Mouse (Mus musculus) layer of hippocampus, postnatal 14 days (tissue): ENCODE data around the gene Abcc3. TPM values are rescaled to one million over a fixed set of nuclear protein-coding genes. Genes with fewer than 3 reads are reported as not detected.

ENCODE experiments used
- total RNA-seq, 2 experiments: library from RNA; stranded (reverse); gene quantifications; 2 replicates each; pipeline ENCODE4 v1.2.3; 2021

Abcc3 gene
- total RNA-seq, 2 experiments from 2014 or later, result 1.8 to 3.8 TPM

Other genes with a start within 250 kb of the Abcc3 start
- 10 to 100 TPM; 32.3 to 32.4 TPM for gene Tob1, start 181.5 kb downstream of the Abcc3 start, total RNA-seq
- 1 to 10 TPM; 1.4 to 5.1 TPM for gene Wfikkn2, start 147.0 kb downstream of the Abcc3 start, total RNA-seq
- gene Gm21885, start 111.1 kb downstream of the Abcc3 start, total RNA-seq, result not detected
- gene Luc7l3, start 71.0 kb downstream of the Abcc3 start, total RNA-seq, result 100 to 1,000 TPM; 119 to 127 TPM
- gene Ankrd40, start 65.0 kb downstream of the Abcc3 start, total RNA-seq, result 100 to 1,000 TPM in 1 of 2 experiments, 10 to 100 TPM in 1; 99.2 to 104 TPM
- 10 to 100 TPM; 74.7 to 92.9 TPM for gene Cacna1g, start 81.2 kb upstream of the Abcc3 start, total RNA-seq
- under 1 TPM; 0.35 to 0.43 TPM for gene Spata20, start 93.2 kb upstream of the Abcc3 start, total RNA-seq
- 1 to 10 TPM; 3.9 to 5.7 TPM for gene Epn3, start 107.0 kb upstream of the Abcc3 start, total RNA-seq
- gene Mycbpap, start 128.7 kb upstream of the Abcc3 start, total RNA-seq, result 1 to 10 TPM; 1.6 to 5.6 TPM
- 10 to 100 TPM; 10.2 to 11.6 TPM for gene Rsad1, start 156.3 kb upstream of the Abcc3 start, total RNA-seq
- 1 to 10 TPM; 1.3 to 2.4 TPM for gene Chad, start 172.1 kb upstream of the Abcc3 start, total RNA-seq
- gene Acsf2, start 208.9 kb upstream of the Abcc3 start, total RNA-seq, result 10 to 100 TPM; 20.9 to 23.0 TPM
- 10 to 100 TPM; 74.0 to 75.1 TPM for gene Lrrc59, start 236.8 kb upstream of the Abcc3 start, total RNA-seq